Mouse (Mus musculus): ENCODE data around the gene Stxbp2.

Gene Stxbp2

GRCm38 (mm10) chr8:3682435-3682834 is 51.7 kb downstream of the Stxbp2 start:
- no peak for DNase-seq (ENCODE audit: low read depth)

GRCm38 (mm10) chr8:3683408-3684176 is 52.8 kb downstream of the Stxbp2 start:
- DNase-seq (ENCODE audit: low read depth) = no peak

DNA sequence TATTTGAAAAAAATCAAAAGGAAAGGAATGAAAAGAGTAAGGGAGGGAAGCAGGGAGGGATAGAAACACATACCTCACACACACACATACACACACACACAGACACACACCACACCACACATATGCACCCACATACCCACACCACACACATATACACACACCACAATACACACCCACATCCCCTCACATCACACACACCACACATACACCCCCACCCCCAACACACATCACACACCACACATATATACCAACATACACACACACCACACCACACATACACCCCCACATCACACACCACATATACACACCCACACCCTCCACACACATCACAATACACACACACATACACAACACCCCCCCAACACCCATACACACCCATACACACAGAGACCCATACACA is 53.8 kb downstream of the Stxbp2 start:
- DNase-seq (ENCODE audit: low read depth) = no peak

DNA sequence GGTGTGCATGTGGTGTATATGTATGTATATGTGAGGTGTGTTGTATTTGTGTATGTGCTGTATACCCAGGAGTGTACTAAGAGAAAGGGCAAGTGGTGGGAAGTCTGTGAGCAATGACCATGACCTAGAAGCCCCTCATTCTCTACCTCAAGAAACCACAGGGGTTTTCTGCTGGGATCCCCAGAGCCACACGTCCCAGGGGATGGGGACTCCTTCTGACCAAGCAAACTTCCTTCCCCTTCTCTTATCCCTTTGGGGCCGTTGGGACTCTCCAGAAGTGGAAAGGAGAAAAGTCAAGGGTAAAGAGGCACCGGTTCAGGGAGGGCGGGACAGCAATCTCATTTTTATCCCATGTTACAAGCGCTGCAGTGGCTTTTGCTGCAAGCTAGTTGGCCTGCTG is 54.7 kb downstream of the Stxbp2 start:
- DNase-seq (ENCODE audit: low read depth) = no peak

- DNase-seq (ENCODE audit: low read depth) = no peak
These were observed 56.8 kb downstream of the Stxbp2 start for GRCm38 (mm10) chr8:3687537-3687936.

DNA sequence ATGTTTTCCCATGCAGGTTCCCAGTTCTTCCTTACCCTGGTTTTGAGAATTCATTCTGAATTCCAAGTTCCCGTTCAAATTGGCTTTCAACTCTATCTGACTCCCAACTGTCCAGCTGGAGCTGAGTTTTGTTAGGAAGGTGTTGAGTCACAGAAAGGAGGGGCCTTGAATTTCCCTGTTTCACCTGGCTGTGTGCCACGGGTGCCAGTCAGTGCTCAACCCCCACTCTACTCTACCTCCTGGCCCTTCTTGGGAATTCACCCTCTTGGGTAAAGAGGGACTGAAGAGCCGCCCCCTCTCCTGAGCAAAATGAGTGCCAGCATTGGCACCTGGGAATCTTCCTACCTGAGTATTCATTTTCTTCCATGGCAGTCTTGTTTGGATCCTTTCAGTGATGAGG is 60.0 kb downstream of the Stxbp2 start:
- no peak for DNase-seq (ENCODE audit: low read depth)
